Mouse (Mus musculus) olfactory bulb, adult 2 months (tissue): ENCODE results near the gene 4430402I18Rik.

ENCODE experiments used
- CTCF ChIP-seq: fragments of 200-500 bp; IDR thresholded peaks from 2 replicates; pipeline ENCODE4 v1.5.1; 2012; ENCODE audit warnings: low read depth, mild to moderate bottlenecking, low read length, moderate library complexity; ENCODE audit not compliant: insufficient read depth
- POLR2A ChIP-seq: fragments of 200-500 bp; IDR thresholded peaks from 2 replicates; pipeline ENCODE4 v1.6.1; 2012; ENCODE audit warnings: mild to moderate bottlenecking, low read depth, low read length, moderate library complexity; ENCODE audit not compliant: insufficient read depth

GRCm38 (mm10) chr19:28897497-28897896 is 70.1 kb downstream of the 4430402I18Rik start:
- TF ChIP-seq CTCF, result no peak
- no peak for TF ChIP-seq POLR2A
